Mouse (Mus musculus): ENCODE measurements around the gene Gm3043. TPM values are rescaled to one million over a fixed set of nuclear protein-coding genes. Genes with fewer than 3 reads are reported as not detected.
"Not testable (repeated sequence)": the region's sequence is repeated elsewhere in the genome, so short reads cannot be mapped to it uniquely, and the experiment has no call there.

The Gm3043 gene
- polyA plus RNA-seq (2015; fragmentation: Nextera tagmentation; extraction: Ambion mirVana), result not detected in 2 replicates

- WGBS, result no CpG with 5 or more reads among the region's 3 CpGs
- H3K9ac ChIP-seq (replicated peaks); H3K27me3 ChIP-seq (replicated peaks); H3K9me3 ChIP-seq (replicated peaks); ATAC-seq (ENCODE audit: low FRiP score); H3K4me3 ChIP-seq (replicated peaks); H3K4me2 ChIP-seq; H3K4me1 ChIP-seq; H3K36me3 ChIP-seq; H3K27ac ChIP-seq (replicated peaks): not testable (repeated sequence)
These were observed at the start of gene Gm3043 for GRCm38 (mm10) chr14:3688483-3688882. TSS of gene Gm3043 (plus strand) at chr14:3688783.

GRCm38 (mm10) chr14:3651730-3652129, 36.9 kb upstream of the Gm3043 start, which contains the start of gene Gm3020:
TSS of gene Gm3020 (plus strand) at chr14:3652030.
- not testable (repeated sequence) for H3K4me2 ChIP-seq; H3K4me3 ChIP-seq (replicated peaks); ATAC-seq (ENCODE audit: low FRiP score); H3K9ac ChIP-seq (replicated peaks); H3K27me3 ChIP-seq (replicated peaks); H3K36me3 ChIP-seq; H3K4me1 ChIP-seq; H3K9me3 ChIP-seq (replicated peaks); H3K27ac ChIP-seq (replicated peaks)
- no CpG with 5 or more reads among the region's 32 CpGs for WGBS

Other genes with a start within 250 kb of the Gm3043 start
- not detected in 2 replicates for gene Gm10408, start 239.4 kb upstream of the Gm3043 start, polyA plus RNA-seq (2015; fragmentation: Nextera tagmentation; extraction: Ambion mirVana)
- not detected in 2 replicates for gene Gm3012, start 54.3 kb upstream of the Gm3043 start, polyA plus RNA-seq (2015; fragmentation: Nextera tagmentation; extraction: Ambion mirVana)
- 17.7 and 23.2 TPM in 2 replicates for gene Gm3020, start 36.8 kb upstream of the Gm3043 start, polyA plus RNA-seq (2015; fragmentation: Nextera tagmentation; extraction: Ambion mirVana)
- 4.2 and 4.9 TPM in 2 replicates for gene Gm3002, start 121.3 kb downstream of the Gm3043 start, polyA plus RNA-seq (2015; fragmentation: Nextera tagmentation; extraction: Ambion mirVana)
- gene Gm3033, start 157.5 kb downstream of the Gm3043 start, polyA plus RNA-seq (2015; fragmentation: Nextera tagmentation; extraction: Ambion mirVana), result not detected in 2 replicates
- not detected in 2 replicates for gene Gm2916, start 195.4 kb downstream of the Gm3043 start, polyA plus RNA-seq (2015; fragmentation: Nextera tagmentation; extraction: Ambion mirVana)
- gene Gm3029, start 243.0 kb downstream of the Gm3043 start, polyA plus RNA-seq (2015; fragmentation: Nextera tagmentation; extraction: Ambion mirVana), result not detected in 2 replicates

Data from neural tube, embryonic 15.5 days (tissue).